Mouse (Mus musculus): ENCODE data around the gene Capn9. TPM values are rescaled to one million over a fixed set of nuclear protein-coding genes. Genes with fewer than 3 reads are reported as not detected.

The Capn9 gene
- polyA plus RNA-seq (2012; rRNA removed) = 0.12 and 0.20 TPM in 2 replicates

DNA sequence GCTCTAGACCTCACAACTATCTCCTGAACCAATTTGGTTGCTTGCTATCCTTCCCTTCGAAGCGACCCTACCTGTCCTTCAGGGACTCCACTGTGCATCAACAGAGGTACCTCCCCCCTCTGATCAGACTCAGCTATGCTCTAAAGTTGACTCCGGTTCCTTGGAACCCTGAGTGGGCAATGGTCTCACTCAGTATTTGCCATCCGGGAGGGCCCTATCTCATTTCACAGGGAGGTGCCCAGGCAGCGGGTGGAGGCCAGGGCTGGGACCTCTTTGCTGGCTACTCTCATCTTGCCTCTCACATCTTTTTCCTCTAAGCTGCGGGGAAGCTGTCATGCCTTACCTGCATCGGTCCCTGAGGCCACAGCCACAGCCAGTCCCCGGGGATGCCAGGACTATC is at the start of gene Capn9:
Gene Capn9 (plus strand): TSS at position 301 of the 400 bp plus-strand sequence.
- Histone ChIP-seq H3K4me1 (ENCODE audit: control insufficient read depth, insufficient read depth, low read length) (no peaks in the 10 kb centered on the region), H3K4me3 (replicated peaks; ENCODE audit: extremely low read depth, low read depth, low read length) (no peak within 1 kb of the TSS)
- TF ChIP-seq CTCF (IDR thresholded peaks at IDR 0.05; ENCODE audit: insufficient read depth, low read length) = no peak
- no peak for TF ChIP-seq POLR2A (IDR thresholded peaks at IDR 0.05; ENCODE audit: borderline replicate concordance, extremely low read depth, low read depth, low read length)
- 81% methylated on average over 8 of the region's 8 CpGs for WGBS
- no peak for DNase-seq

DNA sequence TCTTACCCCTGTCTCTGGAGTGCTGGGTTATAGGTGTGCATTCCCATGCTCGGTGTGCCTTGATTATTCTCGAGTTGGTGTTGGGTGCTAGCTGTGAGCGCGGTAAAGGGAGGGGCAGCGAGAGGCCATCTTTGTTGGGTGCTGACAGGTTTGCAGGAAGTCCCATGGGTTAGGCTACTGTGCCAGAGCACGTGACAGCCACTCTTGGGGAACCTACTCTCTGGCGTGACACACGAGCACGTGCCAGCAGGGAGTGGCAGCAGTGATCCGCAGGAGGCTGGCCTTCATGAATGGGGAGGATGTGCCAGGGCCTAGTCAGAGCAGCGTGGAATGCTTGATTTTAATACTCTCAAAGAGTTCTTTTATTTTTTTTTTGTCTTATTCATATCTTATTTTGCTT is 49.6 kb upstream of the Capn9 start:
- TF ChIP-seq POLR2A (IDR thresholded peaks at IDR 0.05; ENCODE audit: borderline replicate concordance, extremely low read depth, low read depth, low read length) = no peak
- TF ChIP-seq CTCF (IDR thresholded peaks at IDR 0.05; ENCODE audit: insufficient read depth, low read length) = no peak
- H3K4me1 ChIP-seq (ENCODE audit: control insufficient read depth, insufficient read depth, low read length) = peaks cover 4% of the 10 kb centered on the region; the same call in 1 of the 2 replicates
- no peak overlapping the region for H3K4me3 ChIP-seq (replicated peaks; ENCODE audit: extremely low read depth, low read depth, low read length)
- WGBS = 88% methylated on average over 11 of the region's 11 CpGs
- DNase-seq = no peak

DNA sequence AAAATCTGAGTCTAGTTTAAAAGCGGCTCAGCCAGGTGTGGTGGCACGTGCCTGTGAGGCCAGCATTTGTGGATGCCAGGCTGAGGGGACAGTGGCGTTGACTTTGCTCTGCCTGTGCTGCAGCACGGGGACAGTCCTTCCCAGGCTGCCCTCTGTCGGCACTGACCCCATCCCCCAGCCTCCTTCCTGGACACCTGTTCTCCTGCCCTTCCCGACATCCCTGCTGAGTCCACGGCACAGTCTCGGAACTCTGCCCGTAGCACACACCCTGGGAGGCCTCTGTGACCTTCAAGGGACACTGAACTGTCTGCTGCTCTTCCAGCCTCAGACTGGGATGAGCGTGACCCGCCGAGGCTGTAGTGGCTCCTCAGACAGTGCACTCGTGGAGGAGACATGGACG is 45.8 kb upstream of the Capn9 start:
- no peaks in the 10 kb centered on the region for H3K4me1 ChIP-seq (ENCODE audit: control insufficient read depth, insufficient read depth, low read length)
- no peak overlapping the region for H3K4me3 ChIP-seq (replicated peaks; ENCODE audit: extremely low read depth, low read depth, low read length)
- WGBS = 84% methylated on average over 14 of the region's 14 CpGs
- TF ChIP-seq POLR2A (IDR thresholded peaks at IDR 0.05; ENCODE audit: borderline replicate concordance, extremely low read depth, low read depth, low read length) (no peak), CTCF (IDR thresholded peaks at IDR 0.05; ENCODE audit: insufficient read depth, low read length) (no peak)
- no peak for DNase-seq

DNA sequence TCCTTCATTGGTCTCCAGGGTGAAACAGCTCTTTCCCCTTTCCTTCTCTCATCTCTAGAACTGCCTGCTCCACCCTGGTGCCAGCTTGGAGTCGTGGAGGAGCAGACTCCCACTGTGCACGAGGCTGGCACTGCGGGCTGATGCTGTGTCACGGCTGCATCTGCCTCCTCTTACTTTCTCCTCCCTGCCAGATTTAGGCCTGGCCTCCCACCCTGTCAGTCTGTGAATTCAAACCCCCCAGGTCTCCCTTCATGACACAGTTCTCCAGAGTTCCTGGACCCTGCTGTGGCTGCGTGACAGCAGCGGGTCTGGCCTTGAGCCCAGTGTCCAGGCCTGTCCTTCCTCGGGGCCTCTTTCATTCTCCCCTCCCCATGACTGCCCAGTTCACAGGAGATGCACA is 45.4 kb upstream of the Capn9 start:
- Histone ChIP-seq H3K4me1 (ENCODE audit: control insufficient read depth, insufficient read depth, low read length) (no peaks in the 10 kb centered on the region), H3K4me3 (replicated peaks; ENCODE audit: extremely low read depth, low read depth, low read length) (no peak overlapping the region)
- 87% methylated on average over 7 of the region's 7 CpGs for WGBS
- DNase-seq = no peak
- TF ChIP-seq POLR2A (IDR thresholded peaks at IDR 0.05; ENCODE audit: borderline replicate concordance, extremely low read depth, low read depth, low read length) = no peak
- TF ChIP-seq CTCF (IDR thresholded peaks at IDR 0.05; ENCODE audit: insufficient read depth, low read length) = no peak

DNA sequence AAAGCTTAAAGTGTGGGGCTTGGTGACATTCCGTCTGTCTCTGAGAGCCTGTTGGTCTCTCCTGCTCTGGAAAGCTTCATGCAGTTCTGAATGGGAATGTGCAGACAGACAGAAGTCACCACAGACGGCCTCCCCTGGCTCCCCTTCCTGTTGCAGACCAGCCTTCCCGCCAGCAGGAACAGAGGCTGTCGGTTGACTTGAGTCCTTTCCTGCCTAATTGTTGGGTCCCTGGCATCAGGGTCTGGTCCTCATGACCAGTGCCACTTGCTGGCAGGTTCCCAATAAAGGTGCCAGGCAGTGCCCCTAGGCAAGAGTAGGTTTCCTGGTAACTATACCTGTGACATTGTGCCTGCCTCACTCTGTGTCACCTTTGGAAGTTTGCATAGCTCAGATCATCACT is 44.9 kb upstream of the Capn9 start:
- DNase-seq = no peak
- 83% methylated on average over 4 of the region's 4 CpGs for WGBS
- no peak overlapping the region for H3K4me3 ChIP-seq (replicated peaks; ENCODE audit: extremely low read depth, low read depth, low read length)
- TF ChIP-seq CTCF (IDR thresholded peaks at IDR 0.05; ENCODE audit: insufficient read depth, low read length) (no peak), POLR2A (IDR thresholded peaks at IDR 0.05; ENCODE audit: borderline replicate concordance, extremely low read depth, low read depth, low read length) (no peak)
- no peaks in the 10 kb centered on the region for H3K4me1 ChIP-seq (ENCODE audit: control insufficient read depth, insufficient read depth, low read length)

DNA sequence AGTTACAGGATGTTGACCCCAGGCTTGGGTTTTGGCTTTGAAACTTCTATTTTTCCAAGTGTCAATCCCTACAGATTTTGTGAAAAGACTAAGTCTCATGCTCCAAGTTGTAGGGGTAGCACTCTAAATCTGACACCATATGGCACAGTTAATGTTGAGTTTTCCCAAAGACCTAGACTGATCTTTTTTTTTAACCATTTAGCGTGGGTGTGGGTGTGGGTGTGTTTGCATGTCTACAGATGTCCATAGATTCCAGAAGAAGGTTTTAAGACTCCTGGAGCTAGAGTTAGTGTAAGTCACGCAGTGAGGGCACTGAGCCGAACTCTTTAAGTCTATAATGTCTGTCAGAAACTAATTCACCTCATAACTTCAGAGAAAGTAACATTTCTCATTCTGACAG is 43.3 kb upstream of the Capn9 start:
- Histone ChIP-seq H3K4me1 (ENCODE audit: control insufficient read depth, insufficient read depth, low read length) (no peaks in the 10 kb centered on the region), H3K4me3 (replicated peaks; ENCODE audit: extremely low read depth, low read depth, low read length) (no peak overlapping the region)
- WGBS = 92% methylated on average over 3 of the region's 3 CpGs
- DNase-seq = no peak
- no peak for TF ChIP-seq CTCF (IDR thresholded peaks at IDR 0.05; ENCODE audit: insufficient read depth, low read length)
- TF ChIP-seq POLR2A (IDR thresholded peaks at IDR 0.05; ENCODE audit: borderline replicate concordance, extremely low read depth, low read depth, low read length) = no peak

DNA sequence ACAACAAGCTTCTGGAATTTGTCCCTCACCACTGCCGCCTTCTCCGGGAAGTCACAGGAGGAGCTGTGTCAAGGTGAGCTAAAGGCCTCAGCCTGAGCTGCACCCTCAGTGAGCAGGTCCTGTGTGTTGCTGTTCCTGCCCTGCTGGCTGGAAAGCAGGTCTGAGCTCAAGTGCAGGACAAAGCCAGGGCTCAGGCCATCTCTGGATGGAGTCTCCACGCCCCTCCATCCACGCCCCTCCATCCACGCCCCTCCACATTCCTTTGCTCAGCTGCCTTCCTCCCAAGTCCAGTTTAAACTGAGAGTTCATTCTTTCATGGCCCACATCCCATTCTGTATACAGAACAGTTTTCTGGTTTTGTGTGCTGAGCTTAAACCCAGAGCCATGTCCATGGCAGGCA is 40.5 kb upstream of the Capn9 start:
- 92% methylated on average over 5 of the region's 5 CpGs for WGBS
- DNase-seq = no peak
- TF ChIP-seq CTCF (IDR thresholded peaks at IDR 0.05; ENCODE audit: insufficient read depth, low read length) = no peak
- no peaks in the 10 kb centered on the region for H3K4me1 ChIP-seq (ENCODE audit: control insufficient read depth, insufficient read depth, low read length)
- H3K4me3 ChIP-seq (replicated peaks; ENCODE audit: extremely low read depth, low read depth, low read length) = no peak overlapping the region

DNA sequence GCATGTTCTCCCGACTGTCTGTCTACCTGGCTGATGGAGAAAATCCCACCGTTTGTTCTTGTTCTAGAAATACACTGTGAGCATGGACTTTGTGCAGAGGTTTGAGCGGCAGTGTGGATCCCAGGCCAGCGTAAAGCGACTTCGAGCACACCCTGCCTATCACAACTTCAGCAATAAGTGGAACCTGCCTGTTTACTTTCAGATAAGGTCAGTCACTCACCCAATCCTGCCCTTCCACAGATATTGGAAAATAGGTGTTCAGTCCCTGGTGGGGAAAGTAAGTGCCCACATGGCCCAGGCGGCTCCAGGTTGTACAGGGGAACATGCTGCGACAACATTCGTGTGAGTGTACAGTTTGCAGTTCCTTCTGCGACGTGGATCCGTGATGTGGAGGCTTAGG is 35.0 kb upstream of the Capn9 start:
- no peak overlapping the region for H3K4me3 ChIP-seq (replicated peaks; ENCODE audit: extremely low read depth, low read depth, low read length)
- no peak for TF ChIP-seq POLR2A (IDR thresholded peaks at IDR 0.05; ENCODE audit: borderline replicate concordance, extremely low read depth, low read depth, low read length)
- no peak for TF ChIP-seq CTCF (IDR thresholded peaks at IDR 0.05; ENCODE audit: insufficient read depth, low read length)
- no peak for DNase-seq
- 79% methylated on average over 12 of the region's 12 CpGs for WGBS
- no peaks in the 10 kb centered on the region for H3K4me1 ChIP-seq (ENCODE audit: control insufficient read depth, insufficient read depth, low read length)

DNA sequence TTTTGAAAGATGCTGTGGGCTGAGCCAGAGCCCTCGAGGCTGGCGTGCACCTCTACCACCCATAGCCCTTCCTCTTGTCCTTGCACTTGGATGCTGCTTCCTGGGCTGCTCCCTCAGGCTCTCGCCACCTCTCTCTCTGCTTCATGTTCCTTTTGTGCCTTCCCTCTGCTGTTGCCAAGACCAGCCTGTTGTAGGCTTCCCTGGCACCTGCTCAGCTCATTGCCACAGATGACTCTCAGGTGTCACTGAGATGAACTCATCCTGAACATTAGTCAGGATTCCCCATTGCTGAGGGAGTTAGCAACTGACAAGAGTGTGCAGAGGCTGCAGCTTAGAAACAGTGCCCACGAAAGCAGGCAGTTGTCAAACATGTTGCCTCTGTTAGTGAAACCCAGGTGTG is 33.9 kb upstream of the Capn9 start:
- Histone ChIP-seq H3K4me3 (replicated peaks; ENCODE audit: extremely low read depth, low read depth, low read length) (no peak overlapping the region), H3K4me1 (ENCODE audit: control insufficient read depth, insufficient read depth, low read length) (no peaks in the 10 kb centered on the region)
- no peak for TF ChIP-seq CTCF (IDR thresholded peaks at IDR 0.05; ENCODE audit: insufficient read depth, low read length)
- TF ChIP-seq POLR2A (IDR thresholded peaks at IDR 0.05; ENCODE audit: borderline replicate concordance, extremely low read depth, low read depth, low read length) = no peak
- 95% methylated on average over 4 of the region's 4 CpGs for WGBS
- DNase-seq = no peak

DNA sequence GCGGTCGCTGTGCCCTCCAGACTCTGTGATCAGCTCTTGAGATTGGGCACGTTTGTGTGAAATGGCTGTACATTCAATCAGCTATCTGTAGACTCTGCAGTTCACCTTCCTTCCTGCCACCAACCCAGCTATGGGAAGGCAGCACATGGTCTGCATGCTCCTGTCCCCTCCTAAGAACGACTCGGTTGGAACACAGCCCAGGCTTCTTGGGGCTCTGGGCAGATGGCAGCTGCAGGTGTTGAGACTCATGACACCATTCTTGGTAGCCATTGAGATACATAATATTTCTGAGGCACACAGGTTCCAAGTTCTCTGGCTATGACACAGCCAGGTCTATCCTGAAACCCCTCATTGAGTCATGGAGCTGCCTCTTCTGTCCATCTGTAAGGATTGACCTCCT is 32.6 kb upstream of the Capn9 start:
- 88% methylated on average over 5 of the region's 5 CpGs for WGBS
- no peak for DNase-seq
- TF ChIP-seq CTCF (IDR thresholded peaks at IDR 0.05; ENCODE audit: insufficient read depth, low read length) (no peak), POLR2A (IDR thresholded peaks at IDR 0.05; ENCODE audit: borderline replicate concordance, extremely low read depth, low read depth, low read length) (no peak)
- Histone ChIP-seq H3K4me3 (replicated peaks; ENCODE audit: extremely low read depth, low read depth, low read length) (no peak overlapping the region), H3K4me1 (ENCODE audit: control insufficient read depth, insufficient read depth, low read length) (no peaks in the 10 kb centered on the region)

DNA sequence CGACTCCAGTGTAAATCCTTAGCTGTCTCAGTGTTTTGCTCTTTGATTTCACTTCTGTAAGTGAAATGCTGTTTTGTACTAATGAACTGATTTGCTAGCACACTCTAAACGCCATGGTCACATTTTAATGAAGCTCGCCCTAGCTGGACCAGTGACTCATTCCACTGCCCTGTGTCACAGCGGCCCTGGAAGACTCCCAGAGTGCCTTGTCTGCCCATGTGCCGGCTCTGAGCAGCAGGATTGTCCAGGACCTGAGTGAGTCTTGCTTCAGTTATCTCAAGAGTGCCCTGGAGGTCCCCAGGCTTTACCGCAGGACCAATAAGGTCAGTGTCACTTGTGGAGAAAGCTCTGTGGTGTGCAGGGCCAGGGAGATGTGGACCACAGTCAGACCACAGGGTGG is 29.5 kb upstream of the Capn9 start:
- WGBS = 81% methylated on average over 6 of the region's 6 CpGs
- Histone ChIP-seq H3K4me3 (replicated peaks; ENCODE audit: extremely low read depth, low read depth, low read length) (no peak overlapping the region), H3K4me1 (ENCODE audit: control insufficient read depth, insufficient read depth, low read length) (no peaks in the 10 kb centered on the region)
- no peak for DNase-seq
- TF ChIP-seq POLR2A (IDR thresholded peaks at IDR 0.05; ENCODE audit: borderline replicate concordance, extremely low read depth, low read depth, low read length) (no peak), CTCF (IDR thresholded peaks at IDR 0.05; ENCODE audit: insufficient read depth, low read length) (no peak)

Measured in lung, adult 2 months (tissue).